Mouse (Mus musculus) spleen, adult 2 months (tissue): ENCODE measurements around the gene Anapc15. TPM values are rescaled to one million over a fixed set of nuclear protein-coding genes. Genes with fewer than 3 reads are reported as not detected.

Experiments
- DNase-seq, 2 experiments: peaks; one replicate each; pipeline versions ENCODE4 v3.0.0 to v3.0.0-alpha.2; 2012 to 2021; ENCODE audit warnings: low spot score in 2 of 2, low read depth in 1 of 2
- H3K27ac ChIP-seq: fragments of 200-500 bp; 2 replicates; pipeline ENCODE4 v1.5.1; 2012; ENCODE audit warnings: low read length, inconsistent platforms; ENCODE audit not compliant: insufficient read depth
- H3K27me3 ChIP-seq: fragments of 200-500 bp; 2 replicates; pipeline ENCODE4 v1.6.1; 2012; ENCODE audit warnings: mild to moderate bottlenecking, moderate library complexity, low read length, inconsistent platforms; ENCODE audit not compliant: control insufficient read depth, insufficient read depth
- H3K36me3 ChIP-seq: fragments of 200-500 bp; 2 replicates; pipeline ENCODE4 v1.6.1; 2012; ENCODE audit warnings: mild to moderate bottlenecking, low read length, inconsistent platforms; ENCODE audit not compliant: control insufficient read depth, insufficient read depth
- H3K4me1 ChIP-seq: fragments of 200-500 bp; 2 replicates; pipeline ENCODE4 v1.6.1; 2011; ENCODE audit warnings: inconsistent platforms; ENCODE audit not compliant: control insufficient read depth, insufficient read depth, insufficient read length
- H3K4me3 ChIP-seq: fragments of 200-500 bp; 2 replicates; pipeline ENCODE4 v1.5.1; 2011; ENCODE audit warnings: mild to moderate bottlenecking, inconsistent platforms; ENCODE audit not compliant: insufficient read depth, insufficient read length; ENCODE audit errors: extremely low read depth
- CTCF ChIP-seq: fragments of 200-500 bp; IDR thresholded peaks from 2 replicates; pipeline ENCODE4 v1.5.1; 2011; ENCODE audit warnings: mild to moderate bottlenecking, inconsistent platforms; ENCODE audit not compliant: insufficient read depth, insufficient read length, insufficient replicate concordance; ENCODE audit errors: extremely low read depth
- POLR2A ChIP-seq: fragments of 200-500 bp; IDR thresholded peaks from 2 replicates; pipeline ENCODE4 v1.6.1; 2011; ENCODE audit warnings: low read depth, low read length, inconsistent platforms
- WGBS: fragments of 180-500 bp; shearing (Covaris S2); methylation state at CpG from one replicate; pipeline ENCODE4 v1.1.7; 2018; 5-methylcytosine and 5-hydroxymethylcytosine counted together
- polyA plus RNA-seq: library from polyadenylated mRNA; depleted of rRNA; stranded (reverse); fragments of >200 nt; gene quantifications from 2 replicates; pipeline ENCODE4 v1.2.3, GENCODE M21; 2012

The Anapc15 gene
- polyA plus RNA-seq, 1 experiment: 37.1 TPM

- DNase-seq: no peak
- no peak overlapping the region for H3K4me3 ChIP-seq
- no peak overlapping the region for H3K27ac ChIP-seq
- H3K4me1 ChIP-seq: peaks cover 15% of the 10 kb centered on the region
- WGBS: 91% methylated on average over 18 of the region's 18 CpGs
- TF ChIP-seq CTCF (no peak), POLR2A (no peak)
- H3K36me3 ChIP-seq: peaks cover 12% of the 10 kb centered on the region
- H3K27me3 ChIP-seq: peaks cover 19% of the 10 kb centered on the region
Observed at GRCm38 (mm10) chr7:101823758-101824630, 39.5 kb upstream of the Anapc15 start.

GRCm38 (mm10) chr7:101830373-101830772 lies 33.1 kb upstream of the Anapc15 start:
- no peak overlapping the region for H3K4me3 ChIP-seq
- 76% methylated on average over 3 of the region's 3 CpGs for WGBS
- peaks cover 9% of the 10 kb centered on the region for H3K36me3 ChIP-seq

GRCm38 (mm10) chr7:101831437-101831836 lies 32.1 kb upstream of the Anapc15 start:
- 94% methylated on average over 8 of the region's 8 CpGs for WGBS
- peaks cover 5% of the 10 kb centered on the region for H3K36me3 ChIP-seq
- TF ChIP-seq POLR2A: no peak
- TF ChIP-seq CTCF: no peak

More at GRCm38 (mm10) chr7:101830373-101830772, 33.1 kb upstream of the Anapc15 start:
- H3K27me3 ChIP-seq: no peaks in the 10 kb centered on the region
- no peaks in the 10 kb centered on the region for H3K4me1 ChIP-seq
- no peak overlapping the region for H3K27ac ChIP-seq
- DNase-seq: no peak
- TF ChIP-seq CTCF: no peak
- no peak for TF ChIP-seq POLR2A

GRCm38 (mm10) chr7:101832372-101832771 lies 31.1 kb upstream of the Anapc15 start:
- DNase-seq: no peak
- Histone ChIP-seq H3K4me3 (no peak overlapping the region), H3K36me3 (peaks cover 3% of the 10 kb centered on the region; the same call in 1 of the 2 replicates), H3K27ac (no peak overlapping the region), H3K4me1 (no peaks in the 10 kb centered on the region), H3K27me3 (0 out of 2 replicates have a peak, but pooled peaks cover 1% of the 10 kb centered on the region)
- TF ChIP-seq POLR2A (no peak), CTCF (no peak)
- 88% methylated on average over 4 of the region's 4 CpGs for WGBS

More at GRCm38 (mm10) chr7:101831437-101831836, 32.1 kb upstream of the Anapc15 start:
- no peak for DNase-seq
- Histone ChIP-seq H3K4me3 (no peak overlapping the region), H3K4me1 (no peaks in the 10 kb centered on the region), H3K27ac (no peak overlapping the region), H3K27me3 (no peaks in the 10 kb centered on the region)

- no peak for DNase-seq
- no peak overlapping the region for H3K27ac ChIP-seq
- no peak for TF ChIP-seq CTCF
- TF ChIP-seq POLR2A: no peak
Observed at GRCm38 (mm10) chr7:101833352-101833751, 30.2 kb upstream of the Anapc15 start.

GRCm38 (mm10) chr7:101833916-101834584 lies 29.5 kb upstream of the Anapc15 start:
- WGBS: 87% methylated on average over 3 of the region's 3 CpGs
- no peak for TF ChIP-seq CTCF
- no peak for TF ChIP-seq POLR2A
- H3K4me1 ChIP-seq: no peaks in the 10 kb centered on the region
- H3K27ac ChIP-seq: no peak overlapping the region
- H3K4me3 ChIP-seq: no peak overlapping the region
- peaks cover 7% of the 10 kb centered on the region for H3K27me3 ChIP-seq
- H3K36me3 ChIP-seq: no peaks in the 10 kb centered on the region; the same call in 1 of the 2 replicates
- DNase-seq: no peak

More at GRCm38 (mm10) chr7:101833352-101833751, 30.2 kb upstream of the Anapc15 start:
- 92% methylated on average over 5 of the region's 5 CpGs for WGBS
- no peaks in the 10 kb centered on the region for H3K4me1 ChIP-seq
- H3K4me3 ChIP-seq: no peak overlapping the region
- no peaks in the 10 kb centered on the region; the same call in 1 of the 2 replicates for H3K36me3 ChIP-seq
- H3K27me3 ChIP-seq: peaks cover 7% of the 10 kb centered on the region

- no peak for TF ChIP-seq POLR2A
- no peak for TF ChIP-seq CTCF
- WGBS: 91% methylated on average over 3 of the region's 3 CpGs
- Histone ChIP-seq H3K27ac (no peak overlapping the region), H3K4me3 (no peak overlapping the region), H3K36me3 (no peaks in the 10 kb centered on the region; the same call in 1 of the 2 replicates), H3K27me3 (peaks cover 7% of the 10 kb centered on the region), H3K4me1 (no peaks in the 10 kb centered on the region)
- DNase-seq: no peak
Observed at GRCm38 (mm10) chr7:101834903-101835302, 28.6 kb upstream of the Anapc15 start.
